Mouse (Mus musculus): Measurements from ENCODE around the gene Fkbp3. TPM values are rescaled to one million over a fixed set of nuclear protein-coding genes. Genes with fewer than 3 reads are reported as not detected.

Gene Fkbp3
- polyA plus RNA-seq, 1 experiment from 2014 or later, result 827 TPM

Other genes with a start within 250 kb of the Fkbp3 start
- 2.1 and 2.4 TPM in 2 replicates for gene Gm527, start 156.1 kb downstream of the Fkbp3 start, polyA plus RNA-seq (2016; fragmentation: Nextera tagmentation; extraction: Ambion mirVana)
- gene Klhl28, start 108.5 kb downstream of the Fkbp3 start, polyA plus RNA-seq (2016; fragmentation: Nextera tagmentation; extraction: Ambion mirVana), result 10.6 and 14.4 TPM in 2 replicates
- 25.8 and 28.2 TPM in 2 replicates for gene Togaram1, start 108.2 kb downstream of the Fkbp3 start, polyA plus RNA-seq (2016; fragmentation: Nextera tagmentation; extraction: Ambion mirVana)
- gene Prpf39, start 37.7 kb downstream of the Fkbp3 start, polyA plus RNA-seq (2016; fragmentation: Nextera tagmentation; extraction: Ambion mirVana), result 59.5 and 61.8 TPM in 2 replicates
- gene Fancm, start 1.6 kb upstream of the Fkbp3 start, polyA plus RNA-seq (2016; fragmentation: Nextera tagmentation; extraction: Ambion mirVana), result 10.7 and 13.3 TPM in 2 replicates
- gene Mis18bp1, start 98.6 kb upstream of the Fkbp3 start, polyA plus RNA-seq (2016; fragmentation: Nextera tagmentation; extraction: Ambion mirVana), result 86.3 and 86.9 TPM in 2 replicates
- gene Wdr20rt, start 151.5 kb upstream of the Fkbp3 start, polyA plus RNA-seq (2016; fragmentation: Nextera tagmentation; extraction: Ambion mirVana), result not detected in 2 replicates

Measured in midbrain, embryonic 10.5 days (tissue).